Mouse (Mus musculus) limb, embryonic 10.5 days (tissue): ENCODE measurements around the gene Bend3. TPM values are rescaled to one million over a fixed set of nuclear protein-coding genes. Genes with fewer than 3 reads are reported as not detected.
"Not testable (repeated sequence)": the region's sequence is repeated elsewhere in the genome, so short reads cannot be mapped to it uniquely, and the experiment has no call there.

Experiments
- DNase-seq: peaks from one replicate; pipeline ENCODE4 v3.0.0-alpha.2; 2017; ENCODE audit warnings: low spot score
- H3K27ac ChIP-seq: fragments of 300-500 bp; sonication (generic); 2 replicates; pipeline ENCODE4 v1.5.1; 2016; ENCODE audit warnings: mild to moderate bottlenecking
- H3K27me3 ChIP-seq: fragments of 300-500 bp; sonication (generic); 2 replicates; pipeline ENCODE4 v1.6.1; 2016; ENCODE audit warnings: low read depth, mild to moderate bottlenecking; ENCODE audit not compliant: poor library complexity, severe bottlenecking
- H3K36me3 ChIP-seq: fragments of 300-500 bp; sonication (generic); 2 replicates; pipeline ENCODE4 v1.6.1; 2016; ENCODE audit warnings: mild to moderate bottlenecking, moderate library complexity
- H3K4me1 ChIP-seq: fragments of 300-500 bp; sonication (generic); 2 replicates; pipeline ENCODE4 v1.6.1; 2016
- H3K4me3 ChIP-seq: fragments of 300-500 bp; sonication (generic); 2 replicates; pipeline ENCODE4 v1.5.1; 2016; ENCODE audit warnings: mild to moderate bottlenecking, moderate library complexity
- H3K9me3 ChIP-seq: fragments of 300-500 bp; sonication (generic); replicated peaks from 2 replicates; pipeline ENCODE4 v1.6.1; 2016; ENCODE audit warnings: mild to moderate bottlenecking
- WGBS: fragments of 180-500 bp; shearing (Covaris S2); methylation state at CpG from one replicate; pipeline ENCODE4 v1.1.7; 2016; 5-methylcytosine and 5-hydroxymethylcytosine counted together
- polyA plus RNA-seq: library from polyadenylated mRNA; unstranded; fragments of >200 nt; fragmentation: Nextera tagmentation; extraction: Ambion mirVana; gene quantifications from 2 replicates; pipeline ENCODE4 v1.2.1, GENCODE M21; 2016

The Bend3 gene
- polyA plus RNA-seq, 1 experiment from 2014 or later: 10.6 TPM

DNA sequence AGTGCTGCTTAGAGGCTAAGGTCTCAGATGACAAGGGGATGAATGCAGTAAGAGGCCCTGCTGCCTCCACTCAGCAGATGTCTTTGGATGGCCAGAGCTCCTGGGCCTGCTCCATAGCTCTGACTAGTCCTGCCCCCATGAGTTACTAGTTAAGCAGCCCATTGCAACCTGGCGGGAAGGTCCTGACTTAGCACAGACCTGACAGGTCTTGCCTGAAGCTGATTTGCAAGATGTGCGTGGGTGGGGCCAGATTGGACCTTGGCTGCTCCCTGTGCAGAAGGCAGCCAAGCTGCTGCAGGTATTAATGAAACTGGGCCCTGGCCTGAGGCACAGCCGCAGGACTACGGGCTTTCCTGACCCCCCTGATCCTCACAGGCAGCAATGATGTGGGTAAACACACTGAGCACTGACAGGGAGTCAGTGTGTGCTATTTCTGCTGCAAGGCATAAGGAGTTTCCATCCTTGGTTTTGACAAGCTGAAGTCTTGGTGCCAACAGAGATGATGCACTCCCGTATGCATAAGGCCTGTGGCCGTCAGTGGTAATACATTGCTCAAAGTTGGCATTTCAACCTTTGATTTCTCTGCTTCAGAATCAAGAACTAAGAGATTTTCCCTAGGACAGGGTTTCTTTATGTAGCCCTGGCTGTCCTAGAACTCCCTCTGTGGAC is 38.5 kb downstream of the Bend3 start:
- no peak overlapping the region for H3K4me3 ChIP-seq
- H3K27ac ChIP-seq: no peak overlapping the region
- WGBS: 74% methylated on average over 6 of the region's 6 CpGs
- DNase-seq: no peak
- H3K27me3 ChIP-seq: no peaks in the 10 kb centered on the region
- H3K36me3 ChIP-seq: peaks cover 41% of the 10 kb centered on the region
- 0 out of 2 replicates have a peak, but pooled peaks cover 4% of the 10 kb centered on the region for H3K4me1 ChIP-seq
- no peaks in the 10 kb centered on the region for H3K9me3 ChIP-seq

- 0 out of 2 replicates have a peak, but pooled peaks cover 4% of the 10 kb centered on the region for H3K4me1 ChIP-seq
- no peak for DNase-seq
- peaks cover 34% of the 10 kb centered on the region for H3K36me3 ChIP-seq
- H3K9me3 ChIP-seq: no peaks in the 10 kb centered on the region
- no peak overlapping the region for H3K4me3 ChIP-seq
- WGBS: 73% methylated on average over 4 of the region's 4 CpGs
- H3K27ac ChIP-seq: no peak overlapping the region
- H3K27me3 ChIP-seq: no peaks in the 10 kb centered on the region
These were observed 39.2 kb downstream of the Bend3 start for GRCm38 (mm10) chr10:43517836-43518235.

- Histone ChIP-seq H3K36me3 (peaks cover 29% of the 10 kb centered on the region), H3K27me3 (no peaks in the 10 kb centered on the region), H3K4me3 (no peak overlapping the region), H3K9me3 (no peaks in the 10 kb centered on the region), H3K27ac (no peak overlapping the region), H3K4me1 (0 out of 2 replicates have a peak, but pooled peaks cover 4% of the 10 kb centered on the region)
- DNase-seq: no peak
- WGBS: 82% methylated on average over 13 of the region's 13 CpGs
These were observed 39.7 kb downstream of the Bend3 start for GRCm38 (mm10) chr10:43518368-43518767.

DNA sequence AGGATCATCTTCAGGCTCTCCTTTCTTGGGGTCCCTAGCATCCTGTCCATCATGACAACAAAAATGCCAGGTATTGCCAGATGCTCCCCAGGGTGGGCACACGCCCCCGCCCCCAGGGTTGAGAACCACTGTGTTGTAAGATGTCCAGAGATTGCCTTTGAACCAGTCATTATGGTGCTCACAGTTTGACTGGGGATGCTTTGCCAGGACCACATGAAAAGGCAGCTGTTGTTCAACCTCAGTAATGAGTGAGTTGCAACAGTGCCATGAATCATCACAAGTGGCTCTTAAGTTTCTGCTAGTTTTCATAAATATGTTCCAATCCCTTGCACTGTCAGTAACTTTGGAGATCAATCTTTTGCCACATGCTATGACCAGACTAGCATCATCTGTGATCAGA is 41.3 kb downstream of the Bend3 start:
- Histone ChIP-seq H3K36me3 (peaks cover 20% of the 10 kb centered on the region), H3K27ac (no peak overlapping the region), H3K4me3 (no peak overlapping the region), H3K9me3 (no peaks in the 10 kb centered on the region), H3K27me3 (no peaks in the 10 kb centered on the region), H3K4me1 (0 out of 2 replicates have a peak, but pooled peaks cover 4% of the 10 kb centered on the region)
- 94% methylated on average over 2 of the region's 2 CpGs for WGBS
- no peak for DNase-seq

GRCm38 (mm10) chr10:43523931-43524330 is 45.3 kb downstream of the Bend3 start, which contains the start of gene Gm9803:
Gene Gm9803 (plus strand): TSS chr10:43524084.
- Histone ChIP-seq H3K36me3 (peaks cover 42% of the 10 kb centered on the region), H3K4me1 (peaks cover 11% of the 10 kb centered on the region)
- not testable (repeated sequence) for H3K27me3 ChIP-seq, DNase-seq, H3K27ac ChIP-seq, H3K4me3 ChIP-seq, H3K9me3 ChIP-seq
- WGBS: 95% methylated on average over 10 of the region's 10 CpGs

DNA sequence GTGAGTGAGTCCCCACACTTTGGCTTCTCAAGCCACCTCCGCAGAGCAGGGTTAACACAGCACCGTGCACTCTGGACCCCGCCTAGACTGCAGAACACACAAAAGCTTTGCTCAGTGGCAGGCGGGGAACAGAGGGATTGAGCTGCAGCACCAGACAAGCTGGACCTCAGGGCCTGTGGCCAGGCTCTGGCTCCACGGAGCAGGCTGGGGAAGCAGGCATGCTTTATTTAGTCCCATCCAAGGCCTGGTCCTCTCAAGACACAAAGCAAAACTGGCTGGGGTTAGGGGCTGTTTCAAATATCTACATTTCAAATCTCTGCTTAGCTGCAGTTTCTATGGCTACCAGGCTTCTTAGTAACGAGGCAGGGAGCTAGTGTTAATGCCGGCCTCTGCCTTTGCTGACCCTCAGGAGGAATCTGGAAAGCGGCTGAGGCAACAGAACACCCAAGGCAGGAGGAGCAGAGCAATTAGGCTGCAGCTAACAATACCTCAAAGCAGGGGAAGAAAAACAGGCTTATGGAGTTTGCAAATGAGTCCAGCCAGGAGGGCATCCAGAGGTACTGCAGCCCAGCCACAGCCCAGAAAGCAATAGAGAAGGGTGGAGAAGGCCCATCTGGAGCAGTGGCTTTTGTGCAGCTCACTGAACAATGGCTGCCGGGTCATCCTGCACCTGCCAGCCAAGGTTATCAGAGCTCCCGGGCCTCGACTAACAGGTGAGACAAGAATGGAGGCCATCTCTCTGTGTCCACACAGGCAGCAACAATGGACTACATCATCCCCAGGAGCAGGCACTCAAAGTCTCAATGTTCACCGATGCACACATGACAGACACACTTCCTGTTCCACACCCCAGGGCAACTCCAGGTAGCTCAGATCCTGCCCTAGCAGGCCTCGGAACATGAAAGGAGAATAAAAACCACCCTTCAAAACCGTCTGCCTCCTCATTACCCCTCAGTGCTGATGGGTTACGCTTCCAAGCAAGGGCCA is 48.9 kb downstream of the Bend3 start:
- no peaks in the 10 kb centered on the region for H3K27me3 ChIP-seq
- peak overlapping the region; percentile 72 for H3K27ac ChIP-seq
- DNase-seq: no peak
- peaks cover 11% of the 10 kb centered on the region for H3K4me1 ChIP-seq
- 63% methylated on average over 15 of the region's 15 CpGs for WGBS
- H3K36me3 ChIP-seq: peaks cover 77% of the 10 kb centered on the region
- H3K4me3 ChIP-seq: no peak overlapping the region
- H3K9me3 ChIP-seq: no peaks in the 10 kb centered on the region

- H3K36me3 ChIP-seq: peaks cover 54% of the 10 kb centered on the region
- H3K4me3 ChIP-seq: no peak overlapping the region
- H3K4me1 ChIP-seq: peaks cover 3% of the 10 kb centered on the region
- H3K9me3 ChIP-seq: no peaks in the 10 kb centered on the region
- 87% methylated on average over 1 of the region's 1 CpGs for WGBS
- no peak for DNase-seq
- no peaks in the 10 kb centered on the region for H3K27me3 ChIP-seq
- no peak overlapping the region for H3K27ac ChIP-seq
These were observed 55.8 kb downstream of the Bend3 start for GRCm38 (mm10) chr10:43534382-43534781.

DNA sequence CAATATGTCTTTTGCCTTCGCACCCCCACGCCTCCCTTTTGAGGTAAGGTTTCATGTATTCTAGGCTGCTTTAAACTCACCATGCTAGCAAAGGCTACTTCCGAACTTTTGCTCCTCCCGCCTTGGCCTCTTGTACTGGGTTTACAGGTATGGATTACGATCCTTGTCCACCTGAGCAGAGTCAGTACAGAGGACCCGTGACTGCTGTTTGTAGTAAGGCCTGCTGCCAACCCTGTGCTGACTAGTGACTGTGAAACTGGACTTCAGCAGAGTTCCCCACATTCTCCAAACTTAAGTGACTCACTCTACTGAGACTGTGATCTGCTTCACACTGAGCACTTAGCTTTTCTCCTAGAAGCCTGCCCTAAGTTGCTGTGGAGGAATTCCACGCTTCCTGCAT is 59.0 kb downstream of the Bend3 start:
- peaks cover 23% of the 10 kb centered on the region for H3K36me3 ChIP-seq
- WGBS: 90% methylated on average over 7 of the region's 7 CpGs
- H3K27me3 ChIP-seq: no peaks in the 10 kb centered on the region
- H3K4me1 ChIP-seq: peaks cover 18% of the 10 kb centered on the region
- H3K9me3 ChIP-seq: no peaks in the 10 kb centered on the region
- no peak for DNase-seq
- H3K27ac ChIP-seq: no peak overlapping the region
- no peak overlapping the region for H3K4me3 ChIP-seq

DNA sequence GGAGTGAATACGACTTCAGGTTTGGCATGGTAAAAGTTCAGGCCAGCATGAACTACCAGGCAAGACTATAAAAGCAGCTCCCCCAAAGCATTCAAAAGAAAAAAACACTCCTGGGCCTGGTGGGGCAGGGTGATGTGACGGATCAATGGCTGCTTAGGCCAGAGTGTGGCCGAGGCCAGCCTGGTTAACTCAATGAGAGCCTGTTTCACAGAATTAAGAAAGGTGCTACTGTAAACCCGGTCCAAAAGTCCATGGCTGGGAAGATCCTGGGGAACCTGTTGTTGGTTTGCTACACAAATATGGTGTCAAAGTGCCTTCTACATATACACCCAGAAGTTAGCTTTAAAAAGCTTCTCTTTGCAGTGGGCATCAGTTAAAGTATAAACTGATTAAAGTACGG is 60.2 kb downstream of the Bend3 start:
- no peak for DNase-seq
- Histone ChIP-seq H3K4me1 (peaks cover 18% of the 10 kb centered on the region), H3K9me3 (no peaks in the 10 kb centered on the region), H3K27ac (no peak overlapping the region), H3K36me3 (peaks cover 16% of the 10 kb centered on the region), H3K27me3 (no peaks in the 10 kb centered on the region), H3K4me3 (no peak overlapping the region)
- WGBS: 93% methylated on average over 5 of the region's 5 CpGs

DNA sequence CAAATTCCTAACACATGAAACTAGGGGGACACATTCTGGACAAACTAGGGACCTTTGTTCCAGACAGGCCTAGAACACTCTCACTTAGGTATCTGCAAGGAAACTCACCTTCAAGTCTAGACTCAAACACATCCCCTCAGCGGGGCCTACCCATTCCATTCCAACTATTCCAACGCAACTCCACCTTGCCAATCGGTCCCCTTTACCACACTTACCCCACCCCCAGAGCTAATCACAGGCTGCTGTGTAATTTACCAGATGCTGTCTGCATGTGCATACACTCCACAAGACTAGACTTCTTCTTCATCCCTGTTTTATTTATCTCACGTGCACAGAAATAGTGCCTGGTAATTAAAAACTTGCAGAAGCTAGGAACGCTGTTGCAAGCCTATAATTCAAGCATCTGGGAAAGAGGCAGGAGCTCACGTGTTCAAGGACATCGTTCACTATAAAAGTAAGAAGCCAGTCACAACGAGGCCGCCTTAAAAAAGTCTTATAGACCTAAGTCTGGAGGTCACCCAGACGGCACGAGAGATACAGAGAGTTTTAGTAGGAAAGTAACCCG is 61.2 kb downstream of the Bend3 start:
- H3K4me1 ChIP-seq: peaks cover 18% of the 10 kb centered on the region
- H3K27me3 ChIP-seq: no peaks in the 10 kb centered on the region
- H3K4me3 ChIP-seq: peak overlapping the region; percentile 67
- no peak for DNase-seq
- H3K27ac ChIP-seq: peak overlapping the region; percentile 87
- 21% methylated on average over 12 of the region's 12 CpGs for WGBS
- H3K9me3 ChIP-seq: no peaks in the 10 kb centered on the region
- peaks cover 16% of the 10 kb centered on the region for H3K36me3 ChIP-seq

DNA sequence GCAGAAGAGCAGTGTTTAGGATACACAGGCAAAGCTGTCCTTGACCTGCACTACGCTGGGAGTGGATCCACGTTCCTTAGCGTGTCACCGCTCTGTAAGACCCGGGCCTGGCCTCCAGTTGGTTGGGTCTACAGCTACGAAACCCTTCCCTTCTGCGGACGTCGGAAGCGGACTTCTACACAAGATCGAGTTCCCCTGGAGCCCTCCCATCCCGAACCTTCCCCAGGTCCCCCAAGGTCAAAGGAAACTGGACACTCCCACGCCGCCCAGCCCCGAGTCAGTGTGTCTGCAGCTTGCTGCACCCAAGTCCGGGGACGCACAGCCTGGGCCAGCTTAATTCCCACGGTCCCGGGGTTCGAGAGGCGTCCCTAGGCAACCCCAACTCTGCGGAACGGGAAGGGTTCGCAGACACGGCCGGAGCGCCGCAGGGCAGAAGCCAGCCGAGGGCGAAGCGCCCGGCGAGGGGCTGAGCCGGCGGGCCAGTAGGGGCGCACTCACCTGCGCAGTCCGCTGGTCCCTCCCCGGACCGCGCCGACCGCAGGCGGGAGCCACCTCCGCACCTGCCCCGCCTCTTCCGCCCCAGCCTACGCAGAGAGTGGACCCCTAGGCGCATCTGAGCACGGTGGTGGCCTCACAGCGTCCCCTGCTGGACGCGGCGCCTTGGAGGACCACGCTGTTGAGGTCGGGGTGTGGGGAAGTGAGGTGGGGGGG is 62.0 kb downstream of the Bend3 start, which contains the start of gene 1700021F05Rik:
1700021F05Rik (minus strand) TSS at position 553 of the 711 bp plus-strand sequence.
- Histone ChIP-seq H3K4me3 (peak within 1 kb of the TSS; percentile 67), H3K4me1 (peaks cover 18% of the 10 kb centered on the region), H3K27ac (peak within 1 kb of the TSS; percentile 87), H3K27me3 (no peaks in the 10 kb centered on the region), H3K36me3 (peaks cover 10% of the 10 kb centered on the region), H3K9me3 (no peaks in the 10 kb centered on the region)
- WGBS: under 1% methylated on average over 56 of the region's 56 CpGs
- DNase-seq: peak; percentile 99

DNA sequence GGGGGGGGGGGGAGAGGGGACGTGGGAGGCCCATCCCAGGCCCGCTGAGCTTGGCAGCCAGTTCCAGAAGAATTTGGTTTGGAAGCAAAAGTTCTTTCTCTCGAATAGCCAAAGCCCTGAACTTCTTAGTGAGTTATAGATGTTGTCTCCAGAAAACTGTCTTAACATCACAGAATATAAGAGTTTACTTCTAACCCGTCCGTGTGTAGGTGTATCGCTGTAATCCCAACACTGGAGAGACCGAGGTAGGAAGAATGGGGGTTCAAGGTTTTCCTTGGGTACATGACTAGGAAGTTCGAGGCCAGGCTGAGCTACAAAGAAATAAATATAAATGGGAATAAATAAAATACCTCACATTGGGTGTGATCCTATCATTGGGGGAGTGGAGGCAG is 62.5 kb downstream of the Bend3 start:
- peak overlapping the region; percentile 87; the same call in 1 of the 2 replicates for H3K27ac ChIP-seq
- WGBS: 49% methylated on average over 8 of the region's 8 CpGs
- no peaks in the 10 kb centered on the region for H3K9me3 ChIP-seq
- H3K4me1 ChIP-seq: peaks cover 18% of the 10 kb centered on the region
- no peaks in the 10 kb centered on the region for H3K27me3 ChIP-seq
- H3K36me3 ChIP-seq: peaks cover 5% of the 10 kb centered on the region; the same call in 1 of the 2 replicates
- no peak for DNase-seq
- peak overlapping the region; percentile 67 for H3K4me3 ChIP-seq
